Mouse (Mus musculus) CD4-positive helper T cell, adult 2 months (primary cell): Measurements from ENCODE around the gene Slc31a1.

Source experiments
- DNase-seq: peaks from one replicate; pipeline ENCODE4 v3.0.0-alpha.2; 2012; ENCODE audit warnings: low read depth, missing footprints, low spot score

The Slc31a1 gene

GRCm38 (mm10) chr4:62362437-62362836, 1.9 kb downstream of the Slc31a1 start:
- no peak for DNase-seq

- no peak for DNase-seq
Observed at GRCm38 (mm10) chr4:62364299-62364698, 3.8 kb downstream of the Slc31a1 start.

- no peak for DNase-seq
Observed at GRCm38 (mm10) chr4:62366291-62366690, 5.8 kb downstream of the Slc31a1 start.

GRCm38 (mm10) chr4:62367586-62367985, 7.1 kb downstream of the Slc31a1 start:
- DNase-seq: peak; percentile 25

- no peak for DNase-seq
Observed at GRCm38 (mm10) chr4:62369091-62369490, 8.6 kb downstream of the Slc31a1 start.

- no peak for DNase-seq
Observed at GRCm38 (mm10) chr4:62372410-62372809, 11.9 kb downstream of the Slc31a1 start.

GRCm38 (mm10) chr4:62372818-62373520, 12.4 kb downstream of the Slc31a1 start:
- DNase-seq: no peak

GRCm38 (mm10) chr4:62373668-62374067, 13.1 kb downstream of the Slc31a1 start:
- DNase-seq: no peak

- DNase-seq: no peak
Observed at GRCm38 (mm10) chr4:62374342-62374741, 13.8 kb downstream of the Slc31a1 start.

GRCm38 (mm10) chr4:62376123-62376522, 15.6 kb downstream of the Slc31a1 start:
- DNase-seq: no peak

- no peak for DNase-seq
Observed at GRCm38 (mm10) chr4:62379724-62380381, 19.3 kb downstream of the Slc31a1 start.

GRCm38 (mm10) chr4:62383207-62383606, 22.7 kb downstream of the Slc31a1 start:
- no peak for DNase-seq

GRCm38 (mm10) chr4:62383752-62384151, 23.2 kb downstream of the Slc31a1 start:
- no peak for DNase-seq

- no peak for DNase-seq
Observed at GRCm38 (mm10) chr4:62384159-62384558, 23.6 kb downstream of the Slc31a1 start.

GRCm38 (mm10) chr4:62385439-62385838, 24.9 kb downstream of the Slc31a1 start:
- no peak for DNase-seq

- no peak for DNase-seq
Observed at GRCm38 (mm10) chr4:62389592-62390512, 29.3 kb downstream of the Slc31a1 start.

- no peak for DNase-seq
Observed at GRCm38 (mm10) chr4:62391892-62392291, 31.4 kb downstream of the Slc31a1 start.

GRCm38 (mm10) chr4:62393459-62393858, 32.9 kb downstream of the Slc31a1 start:
- no peak for DNase-seq

GRCm38 (mm10) chr4:62395806-62396205, 35.3 kb downstream of the Slc31a1 start:
- no peak for DNase-seq

GRCm38 (mm10) chr4:62397616-62398365, 37.3 kb downstream of the Slc31a1 start:
- no peak for DNase-seq

GRCm38 (mm10) chr4:62398956-62399355, 38.4 kb downstream of the Slc31a1 start:
- DNase-seq: no peak
